Mouse (Mus musculus) embryonic facial prominence, embryonic 13.5 days (tissue): ENCODE data around the gene Bbs9. TPM values are rescaled to one million over a fixed set of nuclear protein-coding genes. Genes with fewer than 3 reads are reported as not detected.

Experiments
- ATAC-seq: fragments of 200-750 bp; cut with Nextera tagmentation; 2 replicates; pipeline ENCODE4 v1.8.0; 2017; ENCODE audit warnings: low read depth; ENCODE audit not compliant: insufficient number of reproducible peaks, insufficient read depth, low FRiP score, low TSS enrichment
- H3K27ac ChIP-seq: fragments of 300-500 bp; sonication (generic); 2 replicates; pipeline ENCODE4 v1.5.1; 2015; ENCODE audit warnings: moderate library complexity, mild to moderate bottlenecking, inconsistent platforms
- H3K27me3 ChIP-seq: fragments of 300-500 bp; sonication (generic); 2 replicates; pipeline ENCODE4 v1.6.1; 2015; ENCODE audit warnings: mild to moderate bottlenecking, inconsistent platforms
- H3K36me3 ChIP-seq: fragments of 300-500 bp; sonication (generic); 2 replicates; pipeline ENCODE4 v1.6.1; 2015; ENCODE audit warnings: mild to moderate bottlenecking, inconsistent platforms
- H3K4me1 ChIP-seq: fragments of 300-500 bp; sonication (generic); 2 replicates; pipeline ENCODE4 v1.6.1; 2015; ENCODE audit warnings: inconsistent platforms
- H3K4me2 ChIP-seq: fragments of 300-500 bp; sonication (generic); 2 replicates; pipeline ENCODE4 v1.6.1; 2015; ENCODE audit warnings: moderate library complexity, mild to moderate bottlenecking, inconsistent platforms
- H3K4me3 ChIP-seq: fragments of 300-500 bp; sonication (generic); 2 replicates; pipeline ENCODE4 v1.5.1; 2015; ENCODE audit warnings: mild to moderate bottlenecking, inconsistent platforms
- H3K9ac ChIP-seq: fragments of 300-500 bp; sonication (generic); 2 replicates; pipeline ENCODE4 v1.6.1; 2015; ENCODE audit warnings: mild to moderate bottlenecking, inconsistent platforms
- H3K9me3 ChIP-seq: fragments of 300-500 bp; sonication (generic); 2 replicates; pipeline ENCODE4 v1.6.1; 2016; ENCODE audit warnings: inconsistent platforms
- WGBS: fragments of 180-500 bp; shearing (Covaris S2); methylation state at CpG from one replicate; pipeline ENCODE4 v1.1.7; 2015; ENCODE audit warnings: mixed read lengths; 5-methylcytosine and 5-hydroxymethylcytosine counted together
- polyA plus RNA-seq: library from polyadenylated mRNA; unstranded; fragments of >200 nt; fragmentation: Nextera tagmentation; extraction: Ambion mirVana; gene quantifications from 2 replicates; pipeline ENCODE4 v1.2.1, GENCODE M21; 2015

Bbs9 gene
- polyA plus RNA-seq, 1 experiment from 2014 or later = 13.8 TPM

DNA sequence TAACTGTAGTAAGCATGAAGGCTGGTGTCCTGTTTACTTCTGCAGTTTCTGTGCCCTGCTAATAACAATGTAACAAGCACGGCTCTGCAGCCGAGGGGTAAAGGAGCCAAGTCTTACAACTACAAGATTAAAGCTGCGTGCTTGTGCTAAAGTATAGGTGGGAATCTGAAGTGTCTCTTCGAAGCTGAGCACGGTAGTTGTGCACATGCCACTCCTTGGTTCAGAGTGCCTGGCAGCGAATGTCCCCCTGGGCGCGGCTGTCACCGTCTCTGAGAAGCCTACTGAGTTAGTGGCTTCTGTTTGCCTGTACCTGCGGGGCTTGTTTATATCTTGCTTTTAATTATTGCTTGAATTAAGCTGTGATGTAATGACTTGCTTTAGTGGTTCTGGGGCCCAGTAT lies 65.6 kb downstream of the Bbs9 start:
- no peaks in the 10 kb centered on the region for H3K9me3 ChIP-seq
- peaks cover 10% of the 10 kb centered on the region; the same call in 1 of the 2 replicates for H3K4me1 ChIP-seq
- no peak overlapping the region for H3K27ac ChIP-seq
- H3K9ac ChIP-seq = no peak overlapping the region
- H3K36me3 ChIP-seq = no peaks in the 10 kb centered on the region
- no peak overlapping the region for H3K4me3 ChIP-seq
- no peak overlapping the region for H3K4me2 ChIP-seq
- WGBS = 84% methylated on average over 10 of the region's 10 CpGs
- H3K27me3 ChIP-seq = peaks cover 7% of the 10 kb centered on the region
- no peak for ATAC-seq

DNA sequence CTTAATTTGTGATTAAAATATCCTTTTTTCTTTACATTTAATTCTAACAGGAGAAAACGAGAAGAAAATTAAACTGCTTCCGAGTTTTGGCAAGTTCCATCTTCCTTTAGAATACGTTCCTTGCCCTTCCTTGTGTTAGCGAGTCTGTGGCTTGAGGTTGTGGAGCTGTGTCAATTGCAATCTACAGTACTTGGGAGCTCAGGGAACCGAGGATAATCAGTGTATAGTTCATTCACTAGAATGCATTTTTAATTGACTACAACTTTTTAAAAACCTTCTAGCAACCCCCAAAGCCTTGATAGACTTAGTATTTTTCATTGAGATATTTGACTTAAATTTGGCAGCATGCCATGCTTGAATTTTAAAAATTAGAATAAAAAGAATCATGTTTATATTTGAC lies 68.0 kb downstream of the Bbs9 start:
- Histone ChIP-seq H3K36me3 (no peaks in the 10 kb centered on the region), H3K4me2 (no peak overlapping the region), H3K9me3 (no peaks in the 10 kb centered on the region), H3K9ac (no peak overlapping the region), H3K27ac (no peak overlapping the region), H3K4me3 (no peak overlapping the region), H3K27me3 (no peaks in the 10 kb centered on the region), H3K4me1 (peaks cover 10% of the 10 kb centered on the region; the same call in 1 of the 2 replicates)
- no peak for ATAC-seq
- WGBS = 69% methylated on average over 5 of the region's 5 CpGs

DNA sequence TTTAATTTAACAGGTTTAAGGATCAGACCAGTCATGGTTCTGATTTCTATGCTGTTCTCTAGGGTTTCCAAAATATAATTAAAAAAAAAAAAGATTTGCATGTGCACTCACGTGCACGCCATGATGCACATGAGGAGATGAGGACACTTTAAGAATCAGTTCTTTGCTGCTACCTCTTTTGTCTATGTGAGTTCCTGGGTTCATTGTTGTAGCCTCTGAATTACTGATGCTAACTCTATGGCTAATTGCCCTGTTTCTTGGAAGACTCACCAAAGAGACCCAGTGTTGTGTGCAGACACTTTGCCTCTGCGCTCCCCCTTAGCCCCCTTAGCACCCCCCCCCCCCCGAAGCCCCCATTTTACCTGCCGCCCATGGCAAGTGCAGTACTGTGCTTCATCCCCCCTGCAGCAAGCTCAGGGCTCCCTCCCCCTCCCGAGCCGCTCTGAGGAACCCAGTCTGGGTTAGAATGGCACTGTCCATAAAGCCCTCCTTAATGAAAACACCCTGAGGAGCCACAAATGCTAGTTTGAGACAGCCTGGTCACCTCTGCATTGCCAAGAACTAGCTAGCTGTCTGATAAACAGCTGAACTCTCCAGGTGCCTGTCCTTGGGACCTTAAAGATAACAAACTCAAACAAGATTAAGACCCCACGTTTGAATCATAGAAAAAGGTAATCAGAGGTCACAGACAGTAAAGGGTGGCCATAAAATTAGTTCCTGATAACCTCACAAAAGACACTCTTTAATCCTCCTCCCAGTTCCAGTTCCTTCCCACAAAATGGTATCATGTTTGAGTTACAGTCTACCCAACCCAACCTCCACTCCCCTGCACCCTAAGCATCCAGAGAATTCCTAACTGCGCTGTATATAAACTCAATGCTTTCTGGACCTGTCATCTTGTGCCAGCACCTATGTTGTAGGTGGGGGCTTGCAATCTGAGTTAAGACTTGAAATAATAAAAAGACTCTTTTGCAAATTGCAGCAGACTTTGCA lies 69.1 kb downstream of the Bbs9 start:
- Histone ChIP-seq H3K4me2 (no peak overlapping the region), H3K36me3 (no peaks in the 10 kb centered on the region), H3K27ac (no peak overlapping the region), H3K9ac (no peak overlapping the region), H3K27me3 (no peaks in the 10 kb centered on the region), H3K4me3 (no peak overlapping the region), H3K4me1 (peaks cover 13% of the 10 kb centered on the region; the same call in 1 of the 2 replicates), H3K9me3 (no peaks in the 10 kb centered on the region)
- WGBS = 65% methylated on average over 9 of the region's 9 CpGs
- ATAC-seq = no peak

DNA sequence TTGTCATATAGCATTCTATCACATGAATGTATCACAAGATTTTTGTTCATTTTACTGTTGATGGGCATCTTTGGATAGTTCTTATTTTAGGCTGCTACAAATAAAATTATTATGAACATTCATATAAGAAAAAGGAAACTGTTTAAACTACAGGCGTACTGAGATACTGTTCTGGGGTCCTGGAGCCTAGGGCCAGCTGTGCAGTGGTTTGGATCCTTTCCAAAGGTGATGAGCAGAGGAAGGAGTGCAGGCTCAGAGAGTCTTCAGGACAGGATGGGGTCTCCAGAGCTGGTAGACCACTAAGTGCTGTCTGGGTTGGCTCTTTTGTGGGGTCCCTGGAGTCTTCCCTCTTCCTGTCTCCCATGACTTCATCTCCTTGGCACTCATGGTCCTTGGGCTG lies 75.8 kb downstream of the Bbs9 start:
- 71% methylated on average over 1 of the region's 1 CpGs for WGBS
- no peak for ATAC-seq
- Histone ChIP-seq H3K9me3 (no peaks in the 10 kb centered on the region), H3K4me1 (peaks cover 9% of the 10 kb centered on the region), H3K27me3 (no peaks in the 10 kb centered on the region), H3K9ac (no peak overlapping the region), H3K36me3 (no peaks in the 10 kb centered on the region), H3K4me2 (no peak overlapping the region), H3K27ac (no peak overlapping the region), H3K4me3 (no peak overlapping the region)

DNA sequence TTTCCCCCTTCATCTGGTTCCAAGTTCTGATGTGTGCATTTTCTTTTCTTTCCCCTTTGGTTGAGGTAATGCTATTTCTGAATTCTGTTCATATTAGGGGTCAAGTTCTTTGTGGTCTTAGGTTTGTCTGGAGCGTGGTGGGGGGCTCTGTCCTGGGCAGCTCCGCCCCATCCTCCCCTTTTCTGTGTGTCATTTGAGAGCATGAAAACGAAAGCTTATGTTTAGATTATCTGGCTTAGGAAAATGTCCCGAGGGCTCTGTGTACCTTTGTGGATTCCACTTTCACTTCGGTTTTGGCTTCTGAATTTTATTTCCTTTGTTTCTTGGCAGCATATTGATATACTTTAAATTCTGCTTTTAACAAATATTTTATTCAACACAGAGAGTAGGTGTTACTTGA lies 80.6 kb downstream of the Bbs9 start:
- 17% methylated on average over 5 of the region's 5 CpGs for WGBS
- Histone ChIP-seq H3K4me2 (no peak overlapping the region), H3K9ac (no peak overlapping the region), H3K27me3 (no peaks in the 10 kb centered on the region), H3K27ac (no peak overlapping the region), H3K4me1 (peaks cover 10% of the 10 kb centered on the region), H3K36me3 (no peaks in the 10 kb centered on the region), H3K4me3 (no peak overlapping the region), H3K9me3 (no peaks in the 10 kb centered on the region)
- ATAC-seq = no peak

DNA sequence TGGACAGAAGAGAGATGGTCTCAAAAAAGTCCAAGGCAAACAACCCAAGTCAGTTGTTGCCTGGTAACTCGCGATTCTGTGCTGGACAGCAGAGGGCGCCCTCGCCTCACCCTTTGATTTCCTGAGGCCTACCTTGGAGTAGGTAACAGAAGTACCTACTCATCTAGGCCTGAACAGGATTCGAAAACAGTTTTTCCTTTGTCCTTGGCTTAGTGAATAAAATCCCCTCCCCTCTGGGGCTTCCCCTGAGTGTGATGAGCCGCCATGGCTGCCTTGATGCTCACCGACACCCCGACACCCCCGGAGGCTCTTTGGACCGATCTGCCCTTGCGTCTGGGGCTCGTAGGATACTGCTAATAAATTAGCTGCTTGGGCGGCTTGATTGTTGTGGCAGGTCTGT lies 82.0 kb downstream of the Bbs9 start:
- Histone ChIP-seq H3K27me3 (no peaks in the 10 kb centered on the region), H3K27ac (no peak overlapping the region), H3K4me2 (no peak overlapping the region), H3K9me3 (no peaks in the 10 kb centered on the region), H3K4me3 (no peak overlapping the region), H3K9ac (no peak overlapping the region), H3K36me3 (no peaks in the 10 kb centered on the region), H3K4me1 (0 out of 2 replicates have a peak, but pooled peaks cover 6% of the 10 kb centered on the region)
- no peak for ATAC-seq
- WGBS = 58% methylated on average over 13 of the region's 13 CpGs

DNA sequence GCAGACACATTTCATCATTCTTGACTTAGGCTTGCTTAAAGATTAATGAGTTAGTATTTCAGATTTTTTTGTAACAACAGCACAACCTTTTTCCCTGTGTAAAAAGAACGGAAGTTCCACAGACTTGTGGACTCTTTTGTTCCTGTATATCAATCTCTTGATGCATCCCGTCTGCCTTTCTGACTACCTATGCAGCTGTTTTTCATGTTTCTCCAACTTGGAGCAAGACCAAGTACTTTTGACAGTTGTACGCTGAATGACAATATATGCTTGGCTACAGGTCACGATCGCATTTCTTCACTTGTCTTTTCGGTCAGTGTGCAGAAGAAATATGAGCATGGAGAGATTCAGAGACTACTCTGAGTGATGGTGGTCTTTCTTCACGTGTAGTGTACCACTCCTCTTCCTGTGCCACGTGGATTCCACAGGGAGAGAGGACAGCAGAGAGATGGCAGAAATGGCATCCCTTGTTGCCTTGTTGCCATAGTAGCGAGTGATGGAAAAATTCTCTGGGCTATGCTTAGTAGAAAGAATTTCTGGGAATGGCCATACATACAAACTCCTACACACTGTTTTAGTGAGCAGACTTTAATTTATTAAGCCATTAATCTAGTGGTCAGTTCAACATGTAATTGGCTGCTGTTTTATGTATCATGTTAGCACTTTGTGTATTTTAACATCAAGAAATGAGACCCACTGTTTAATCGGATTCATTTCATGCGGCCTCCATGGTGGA lies 88.3 kb downstream of the Bbs9 start:
- H3K4me1 ChIP-seq = no peaks in the 10 kb centered on the region
- H3K27ac ChIP-seq = no peak overlapping the region
- WGBS = 86% methylated on average over 11 of the region's 11 CpGs
- no peaks in the 10 kb centered on the region for H3K27me3 ChIP-seq
- no peaks in the 10 kb centered on the region for H3K9me3 ChIP-seq
- ATAC-seq = no peak
- H3K4me3 ChIP-seq = no peak overlapping the region
- 0 out of 2 replicates have a peak, but pooled peaks cover 7% of the 10 kb centered on the region for H3K36me3 ChIP-seq
- H3K4me2 ChIP-seq = no peak overlapping the region
- H3K9ac ChIP-seq = no peak overlapping the region

DNA sequence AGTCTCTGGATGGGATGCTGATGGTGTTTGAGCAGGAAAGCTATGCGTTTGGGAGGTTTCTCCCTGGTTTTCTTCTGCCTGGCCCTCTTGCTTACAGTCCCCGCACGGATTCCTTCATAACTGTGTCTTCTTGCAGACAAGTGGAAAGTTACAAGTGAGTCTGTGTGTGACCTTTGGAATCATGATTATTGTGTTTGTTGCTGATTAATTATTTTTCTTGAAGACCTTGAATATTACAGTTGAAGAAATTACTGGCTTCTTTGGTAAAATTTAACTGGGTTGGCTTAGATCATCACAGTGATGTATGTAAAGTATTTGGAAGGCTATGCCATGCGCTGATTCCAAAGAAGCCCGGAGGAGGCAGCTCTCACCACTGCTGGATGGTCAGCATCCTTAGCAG lies 92.2 kb downstream of the Bbs9 start:
- Histone ChIP-seq H3K9me3 (no peaks in the 10 kb centered on the region; the same call in 1 of the 2 replicates), H3K27me3 (no peaks in the 10 kb centered on the region), H3K4me3 (no peak overlapping the region), H3K9ac (no peak overlapping the region), H3K4me1 (no peaks in the 10 kb centered on the region), H3K4me2 (no peak overlapping the region), H3K36me3 (0 out of 2 replicates have a peak, but pooled peaks cover 7% of the 10 kb centered on the region), H3K27ac (no peak overlapping the region)
- WGBS = 90% methylated on average over 5 of the region's 5 CpGs
- no peak for ATAC-seq

DNA sequence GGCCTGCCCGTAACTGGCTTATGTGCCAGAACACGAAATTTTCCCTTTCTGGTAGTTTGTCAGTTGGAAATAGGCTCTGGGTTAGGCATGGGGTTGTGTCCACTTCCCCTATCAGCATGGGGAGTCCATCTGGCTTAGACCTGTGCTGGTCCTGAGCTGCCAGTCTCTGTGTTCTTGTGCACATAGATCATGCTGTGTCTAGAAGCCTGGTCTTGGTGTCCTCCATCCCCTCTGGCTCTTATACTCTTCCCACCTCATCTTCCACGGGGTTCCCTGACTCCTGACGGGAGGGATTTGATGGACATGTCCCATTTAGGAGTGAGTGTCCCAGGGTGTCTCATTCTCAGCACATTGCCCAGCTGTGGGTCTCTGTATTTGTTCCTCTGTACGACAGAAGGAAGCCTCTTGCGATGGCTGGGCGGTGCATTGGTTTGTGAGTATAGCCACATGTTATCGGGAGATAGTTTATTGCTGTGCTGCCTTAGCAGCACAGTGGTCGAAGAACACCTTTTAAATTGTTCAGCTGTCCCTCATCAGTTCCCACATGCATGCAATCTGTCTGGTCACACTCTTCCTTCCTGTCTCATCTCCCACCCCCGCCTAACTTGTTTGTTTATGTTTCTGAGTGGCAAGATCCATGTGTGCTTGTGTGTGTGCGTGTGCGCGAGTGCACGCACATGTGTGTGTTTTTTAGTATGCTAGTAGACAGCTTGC lies 101.1 kb downstream of the Bbs9 start:
- H3K27me3 ChIP-seq = no peaks in the 10 kb centered on the region
- no peaks in the 10 kb centered on the region for H3K36me3 ChIP-seq
- no peaks in the 10 kb centered on the region for H3K4me1 ChIP-seq
- H3K9ac ChIP-seq = no peak overlapping the region
- no peak overlapping the region for H3K27ac ChIP-seq
- H3K4me2 ChIP-seq = no peak overlapping the region
- ATAC-seq = no peak
- H3K4me3 ChIP-seq = no peak overlapping the region
- no peaks in the 10 kb centered on the region for H3K9me3 ChIP-seq
- WGBS = 80% methylated on average over 14 of the region's 14 CpGs

DNA sequence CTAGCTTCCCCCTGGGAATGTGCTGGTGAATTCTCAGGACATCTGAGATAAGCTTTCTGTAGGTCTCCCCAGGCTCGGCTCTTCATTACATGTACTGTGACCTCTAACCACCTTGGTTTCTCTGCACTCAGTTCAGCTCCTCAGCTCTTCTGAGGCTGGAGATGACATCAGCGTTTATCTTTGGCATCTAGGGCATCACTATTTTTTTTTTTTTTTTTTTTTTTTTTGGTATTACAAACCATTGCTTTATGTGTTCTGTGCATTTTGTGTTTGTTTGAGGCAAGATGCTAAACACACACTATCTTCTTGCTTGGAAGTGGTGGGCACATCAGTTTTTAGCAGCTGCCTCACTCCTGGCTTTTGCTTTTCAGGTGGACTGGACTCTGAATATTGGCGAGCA lies 102.8 kb downstream of the Bbs9 start:
- Histone ChIP-seq H3K4me2 (no peak overlapping the region), H3K4me3 (no peak overlapping the region), H3K27me3 (no peaks in the 10 kb centered on the region), H3K9ac (no peak overlapping the region), H3K36me3 (no peaks in the 10 kb centered on the region), H3K9me3 (no peaks in the 10 kb centered on the region), H3K4me1 (no peaks in the 10 kb centered on the region), H3K27ac (no peak overlapping the region)
- ATAC-seq = no peak
- 90% methylated on average over 3 of the region's 3 CpGs for WGBS

DNA sequence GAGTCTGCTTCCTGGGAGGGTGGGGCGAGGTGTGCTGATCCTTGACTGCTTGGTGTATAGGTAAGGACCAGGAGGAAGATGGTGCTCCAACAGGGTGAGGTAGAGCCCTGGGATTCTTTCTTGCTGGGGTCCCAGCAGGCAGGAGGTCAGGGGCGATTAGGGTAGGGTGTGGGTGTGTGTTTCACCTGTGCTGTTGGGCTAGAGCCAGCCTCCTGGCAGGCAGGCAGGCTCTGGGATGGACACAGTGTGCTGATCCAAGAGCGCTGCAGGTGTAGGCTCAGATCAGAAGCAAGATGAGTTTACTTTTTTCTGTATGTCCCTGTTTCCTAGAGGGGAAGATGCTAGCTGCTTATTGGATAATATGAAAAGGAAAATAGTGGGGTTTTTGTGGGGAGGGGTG lies 108.7 kb downstream of the Bbs9 start:
- Histone ChIP-seq H3K9me3 (peaks cover 4% of the 10 kb centered on the region; the same call in 1 of the 2 replicates), H3K27me3 (no peaks in the 10 kb centered on the region), H3K27ac (no peak overlapping the region), H3K9ac (no peak overlapping the region), H3K4me2 (no peak overlapping the region), H3K4me3 (no peak overlapping the region), H3K36me3 (no peaks in the 10 kb centered on the region), H3K4me1 (no peaks in the 10 kb centered on the region)
- WGBS = 73% methylated on average over 3 of the region's 3 CpGs
- no peak for ATAC-seq
